Mouse (Mus musculus) spleen, postnatal 36 days (tissue): ENCODE results near the gene Ipp.

ENCODE experiments used
- DNase-seq, 2 experiments: peaks; one replicate each; pipeline ENCODE4 v3.0.0; 2022; ENCODE audit warnings: low spot score in 2 of 2, mixed read lengths in 1 of 2

Ipp gene

GRCm38 (mm10) chr4:116507425-116508218 lies at the start of gene Ipp:
Gene Ipp (plus strand): TSS chr4:116507549.
- peak; percentile 96 for DNase-seq

- no peak for DNase-seq
These were observed 45.4 kb upstream of the Ipp start for GRCm38 (mm10) chr4:116461943-116462342.

DNA sequence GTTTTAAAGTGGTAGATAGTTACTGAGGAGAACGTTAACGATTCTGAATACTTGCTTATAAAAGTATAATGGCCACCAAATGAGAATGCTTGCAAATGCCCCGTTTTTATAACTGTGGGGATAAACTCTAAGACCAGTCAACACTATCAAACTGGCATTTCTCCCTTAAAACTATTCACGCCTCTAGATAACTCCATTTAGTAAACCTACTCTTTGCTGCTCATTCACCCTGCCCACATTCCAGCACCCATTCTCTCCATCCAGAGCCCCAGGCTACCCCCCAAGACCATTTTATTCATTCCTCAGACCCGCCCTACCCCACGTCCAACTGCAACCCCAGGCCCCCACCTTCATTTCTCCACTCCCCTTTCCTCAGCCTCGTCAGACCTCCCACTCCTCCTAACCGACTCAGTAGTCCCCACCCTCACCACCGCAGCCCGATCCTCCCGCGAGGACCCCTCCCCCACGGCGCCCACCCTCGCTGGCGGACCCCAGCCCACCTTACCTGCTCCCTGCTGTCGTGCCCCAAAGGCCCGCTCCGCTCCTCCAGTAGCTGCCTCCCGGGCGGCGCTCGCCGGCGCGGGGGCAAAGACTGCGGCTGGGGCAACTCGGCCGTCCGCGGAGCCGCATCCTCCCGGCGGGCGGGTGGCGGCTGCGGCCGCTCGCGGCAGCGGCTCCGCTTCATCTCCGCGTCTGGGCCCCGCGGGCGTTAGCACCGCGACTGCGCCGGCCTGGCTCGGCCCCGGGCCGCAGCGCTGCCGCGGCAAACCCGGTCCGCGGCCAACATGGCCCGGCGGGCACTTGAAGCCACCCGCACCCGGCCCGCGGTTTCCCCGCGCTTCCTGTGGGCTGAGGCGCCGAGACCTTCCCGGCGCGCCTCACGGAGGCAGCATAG lies 43.9 kb upstream of the Ipp start:
- DNase-seq: peak; percentile 33 to 43

DNA sequence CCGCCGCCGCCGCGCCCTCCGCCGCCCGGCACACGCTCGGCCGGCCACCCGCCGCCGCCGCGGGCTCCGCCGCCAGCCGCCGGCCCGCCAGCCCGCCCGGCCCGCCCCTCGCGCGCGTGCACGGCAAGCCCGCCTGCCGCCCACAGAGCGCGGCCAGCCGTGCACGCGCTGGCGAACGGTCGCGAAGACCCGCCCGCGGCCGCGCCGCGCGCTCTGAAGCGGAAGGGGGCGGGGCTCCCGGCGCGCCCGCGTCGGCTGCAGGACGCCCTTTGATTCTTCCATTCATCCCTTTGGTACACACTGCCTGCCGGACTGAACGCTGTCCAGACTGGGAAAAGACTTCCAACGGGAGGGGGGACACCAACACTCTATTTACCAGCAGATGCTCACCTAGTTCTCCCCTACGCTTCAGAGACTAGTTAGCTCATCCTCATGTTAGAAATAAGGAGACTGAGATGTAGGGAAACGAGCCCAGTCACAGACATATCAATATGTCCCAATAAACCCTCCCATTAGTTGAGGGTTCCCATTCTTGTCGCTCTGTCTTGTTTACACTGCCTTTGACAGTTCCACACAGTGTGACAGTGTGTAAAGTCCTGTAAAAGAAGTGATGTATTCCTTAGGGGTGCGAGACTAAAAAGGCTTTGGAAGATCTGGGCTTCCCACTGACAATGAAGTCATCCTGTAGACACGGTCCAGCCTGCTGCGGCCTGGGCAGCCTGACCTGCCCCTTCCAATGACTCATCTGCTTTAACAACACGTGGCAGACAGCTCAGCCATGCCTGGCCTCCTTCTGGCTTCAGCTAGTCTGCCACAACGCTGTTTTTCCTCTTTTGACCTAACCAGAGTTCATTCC lies 43.0 kb upstream of the Ipp start, which contains the start of gene Mast2:
Mast2 (minus strand) TSS at position 58 of the 856 bp plus-strand sequence.
- DNase-seq: peak; percentile 78 to 80

GRCm38 (mm10) chr4:116481322-116481721 lies 26.0 kb upstream of the Ipp start:
- no peak for DNase-seq

GRCm38 (mm10) chr4:116483476-116483875 lies 23.9 kb upstream of the Ipp start:
- DNase-seq: no peak

- peak; percentile 2 to 22 for DNase-seq
These were observed 16.2 kb upstream of the Ipp start for GRCm38 (mm10) chr4:116491119-116491536.

GRCm38 (mm10) chr4:116491886-116492285 lies 15.5 kb upstream of the Ipp start:
- DNase-seq: no peak

DNA sequence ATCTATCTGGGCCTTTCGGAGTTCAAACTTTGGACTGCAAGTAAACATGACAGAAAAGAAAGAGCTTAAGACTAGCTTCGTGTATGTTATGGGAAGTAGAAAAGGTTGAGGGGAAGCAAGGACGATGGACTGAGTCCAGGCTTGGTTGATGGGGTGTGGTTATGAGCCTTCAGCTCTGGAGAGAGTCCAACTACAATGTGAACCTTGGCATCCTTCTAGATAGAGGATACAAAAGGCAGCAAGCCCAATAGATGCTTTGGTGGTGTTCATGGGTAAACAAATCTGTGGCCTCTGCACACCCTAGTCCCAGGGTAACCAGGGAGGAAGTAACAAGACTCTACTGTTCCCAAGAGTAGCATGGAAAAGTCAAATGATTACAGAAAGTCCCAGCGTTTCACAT lies 14.9 kb upstream of the Ipp start:
- DNase-seq: no peak

DNA sequence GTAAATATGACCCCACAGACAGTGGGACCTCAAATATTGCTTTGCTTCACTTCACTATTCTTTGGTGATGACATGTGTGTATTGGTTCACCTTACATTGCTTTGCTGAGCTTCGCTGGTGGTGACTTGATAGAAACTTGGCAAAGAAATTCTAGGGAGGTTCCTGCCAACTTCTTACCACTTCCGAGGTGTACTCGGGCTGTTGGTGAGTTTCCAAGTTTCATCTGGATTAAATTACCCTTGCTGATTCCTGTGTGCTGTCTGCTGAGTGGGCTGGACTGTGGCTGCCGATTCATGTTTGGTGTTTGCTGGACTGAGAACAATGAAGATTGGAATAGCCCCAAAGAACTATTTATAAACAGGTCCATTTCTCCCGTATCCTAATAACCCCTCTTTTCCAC lies 13.7 kb upstream of the Ipp start:
- DNase-seq: no peak

GRCm38 (mm10) chr4:116499978-116500377 lies 7.4 kb upstream of the Ipp start:
- no peak for DNase-seq

- DNase-seq: no peak
These were observed 394 bp upstream of the Ipp start for GRCm38 (mm10) chr4:116506886-116507424.

DNA sequence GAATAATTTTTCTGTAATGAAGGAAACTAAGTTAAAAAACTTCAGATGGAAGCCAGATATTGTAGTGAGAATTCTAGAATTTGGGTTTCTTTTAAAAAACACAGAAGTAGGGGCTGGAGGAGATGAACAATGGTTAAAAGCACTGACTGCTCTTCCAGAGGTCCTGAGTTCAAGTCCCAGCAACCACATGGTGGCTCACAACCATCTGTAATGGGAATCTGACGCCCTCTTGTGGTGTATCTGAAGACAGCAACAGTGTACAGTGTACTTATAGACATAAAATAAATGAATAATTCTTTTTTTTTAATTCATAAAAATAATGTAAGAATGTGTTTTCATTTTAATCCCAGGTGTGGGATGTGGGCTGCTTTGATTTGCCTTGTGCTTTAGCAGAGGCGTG lies 23.8 kb downstream of the Ipp start:
- no peak for DNase-seq

DNA sequence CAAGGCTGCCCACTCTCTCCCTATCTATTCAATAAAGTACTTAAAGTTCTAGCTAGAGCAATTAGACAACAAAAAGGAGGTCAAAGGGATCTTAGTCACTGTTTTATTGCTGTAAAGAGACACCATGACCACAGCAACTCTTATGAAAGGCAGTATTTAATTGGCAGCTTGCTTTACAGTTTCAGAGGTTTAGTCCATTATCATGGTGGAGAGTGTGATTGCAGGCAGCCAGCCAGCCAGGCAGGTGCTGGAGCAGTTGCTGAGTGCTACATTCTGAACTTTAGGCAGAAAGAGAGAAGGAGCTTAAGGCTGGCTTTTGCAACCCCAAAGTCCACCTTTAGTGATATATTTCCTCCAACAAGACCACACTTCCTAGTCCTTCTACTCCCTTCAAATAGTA lies 29.0 kb downstream of the Ipp start:
- DNase-seq: no peak

DNA sequence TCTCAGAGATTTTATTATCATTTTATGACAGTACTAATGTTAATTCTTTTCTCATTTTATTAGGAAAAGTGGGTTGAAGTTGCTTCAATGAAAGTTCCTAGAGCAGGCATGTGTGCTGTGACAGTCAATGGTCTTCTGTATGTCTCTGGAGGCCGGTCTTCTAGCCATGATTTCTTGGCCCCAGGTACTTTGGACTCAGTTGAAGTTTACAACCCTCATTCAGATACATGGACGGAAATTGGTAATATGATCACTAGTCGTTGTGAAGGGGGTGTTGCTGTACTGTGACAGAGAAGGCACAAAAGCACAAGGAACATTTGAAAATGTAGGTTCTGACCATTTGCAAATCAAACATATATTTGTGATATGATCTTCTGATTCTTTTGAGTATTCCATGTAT lies 30.4 kb downstream of the Ipp start:
- DNase-seq: no peak

GRCm38 (mm10) chr4:116550432-116550831 lies 43.1 kb downstream of the Ipp start:
- DNase-seq: no peak

- no peak for DNase-seq
These were observed 45.7 kb downstream of the Ipp start for GRCm38 (mm10) chr4:116553035-116553434.

DNA sequence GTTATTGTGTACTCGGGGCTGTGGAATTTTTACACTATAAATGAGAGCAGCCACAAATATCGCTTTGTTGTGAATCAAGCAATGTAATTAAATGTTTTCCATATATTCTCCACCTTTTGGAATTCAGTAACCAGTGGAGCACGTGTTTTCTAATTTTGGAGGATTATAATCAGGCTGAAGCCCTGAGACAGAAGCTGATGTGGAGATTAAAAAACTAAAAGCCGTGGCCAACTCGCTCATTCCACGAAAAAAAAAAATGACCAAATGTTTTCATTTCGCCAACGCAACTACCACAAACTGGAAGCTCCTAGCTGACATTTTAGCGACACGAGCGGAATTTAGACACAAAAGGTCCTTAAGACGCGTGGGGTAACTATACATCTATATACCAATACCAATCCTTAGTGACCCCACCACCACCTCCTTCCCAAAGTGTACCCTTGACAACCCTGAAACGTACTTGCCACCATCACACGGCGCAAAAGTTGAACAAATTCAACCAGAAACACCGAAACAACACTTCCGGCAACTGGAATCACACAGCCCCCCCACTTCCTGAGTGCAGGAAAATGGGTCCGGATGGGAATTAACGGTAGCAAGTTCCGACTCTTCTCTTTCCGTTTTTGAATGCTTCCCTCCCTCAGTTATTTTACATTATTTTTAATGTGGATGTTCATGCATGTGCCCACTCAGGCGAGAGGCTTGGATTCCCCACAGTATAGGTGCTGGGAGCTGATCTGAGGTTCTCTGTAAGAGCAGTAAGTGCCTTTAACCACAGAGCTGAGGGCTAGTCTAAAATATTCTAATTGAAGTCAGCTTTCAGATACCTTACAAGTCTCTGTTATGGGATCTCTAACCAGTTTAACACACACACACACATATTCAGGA lies 48.3 kb downstream of the Ipp start, which contains the start of gene Tmem69:
Tmem69 (minus strand) TSS at position 524 of the 888 bp plus-strand sequence.
- peak; percentile 65 to 77 for DNase-seq

GRCm38 (mm10) chr4:116556561-116557305 lies 49.4 kb downstream of the Ipp start:
- peak; percentile 93 to 96 for DNase-seq
